Mouse (Mus musculus) mouse trophoblast stem cell (cell line): ENCODE measurements around the gene Hs6st1.
"Not testable (repeated sequence)": the region's sequence is repeated elsewhere in the genome, so short reads cannot be mapped to it uniquely, and the experiment has no call there.

Source experiments
- in situ Hi-C, 2 experiments: fragments of 300-500 bp; cut with MseI, MboI; formaldehyde crosslinking; loops; 2 replicates in 1 of 2; 3 replicates in 1 of 2; pipeline ENCODE4 v1.15.1; 2025

Gene Hs6st1

GRCm38 (mm10) chr1:36068076-36068475 lies at the start of gene Hs6st1:
Hs6st1 (plus strand) TSS chr1:36068400.
- in situ Hi-C loops: loop anchor here (5.0 to 10.0 kb wide), 2 partner anchors 226 to 233 kb away; no protein-coding TSS in a partner anchor

GRCm38 (mm10) chr1:36018617-36019016 lies 49.6 kb upstream of the Hs6st1 start:
- in situ Hi-C loops: no loop called here

DNA sequence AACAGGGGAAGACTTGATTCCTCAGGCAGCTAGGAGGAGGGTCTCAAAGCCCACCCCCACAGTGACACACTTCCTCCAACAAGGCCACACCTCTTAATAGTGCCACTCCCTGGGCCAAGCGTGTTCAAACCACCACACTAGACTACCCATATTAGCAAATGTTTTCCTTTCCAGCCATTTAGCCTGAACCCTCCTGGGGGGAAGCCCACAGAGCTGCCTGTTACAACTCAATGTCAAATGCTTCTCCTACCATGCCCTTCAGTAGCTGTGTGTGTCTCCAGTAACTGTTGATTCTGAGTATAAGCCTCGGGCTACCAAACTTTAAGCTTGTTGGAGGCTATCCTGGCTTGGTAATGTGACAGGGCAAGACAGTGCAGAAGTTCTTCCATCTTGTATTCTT lies 49.0 kb upstream of the Hs6st1 start:
- in situ Hi-C loops: no loop called here

GRCm38 (mm10) chr1:36020315-36020714 lies 47.9 kb upstream of the Hs6st1 start:
- in situ Hi-C loops: no loop called here

DNA sequence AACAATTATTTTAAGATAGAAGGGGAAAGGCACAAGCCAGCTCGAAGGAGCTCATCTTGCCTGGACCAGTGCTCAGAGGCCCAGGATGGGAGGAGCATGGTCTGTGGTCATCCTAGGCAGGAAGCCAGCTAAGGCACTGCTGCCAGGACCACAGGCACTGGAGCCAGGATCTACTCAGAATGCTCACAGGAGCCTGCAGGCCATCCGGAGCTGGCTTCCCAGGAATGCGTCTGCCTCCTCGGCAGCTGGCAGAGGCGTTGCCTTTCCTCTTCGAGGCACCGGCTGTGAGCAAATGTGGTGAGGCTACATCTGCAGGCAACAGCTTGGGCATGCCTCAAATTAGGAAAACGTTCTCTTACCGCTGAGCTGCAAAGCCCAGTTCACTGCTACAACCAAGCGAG lies 37.8 kb upstream of the Hs6st1 start:
- in situ Hi-C loops: no loop called here

DNA sequence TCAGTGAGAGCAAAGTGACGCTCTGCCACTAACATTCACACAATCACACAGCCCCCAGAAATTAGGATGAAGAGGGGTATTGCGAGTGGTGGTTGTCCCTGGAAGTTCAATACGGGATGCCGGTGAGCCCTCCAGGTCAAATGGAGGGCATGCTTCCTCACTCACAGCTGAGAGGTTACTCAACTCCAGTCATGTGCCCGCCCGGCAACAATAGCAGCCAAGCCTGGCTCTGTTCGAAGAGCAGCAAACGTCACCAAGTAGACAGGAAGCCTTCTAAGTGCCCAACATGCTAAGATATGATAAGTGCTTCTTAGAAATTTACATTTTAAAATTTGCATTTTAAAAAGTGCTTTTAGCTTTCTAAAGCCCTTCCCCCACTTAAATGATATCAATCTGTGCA lies 29.4 kb upstream of the Hs6st1 start:
- in situ Hi-C loops: no loop called here

GRCm38 (mm10) chr1:36042072-36042471 lies 26.1 kb upstream of the Hs6st1 start:
- in situ Hi-C loops: no loop called here

- in situ Hi-C loops: not testable (repeated sequence)
Observed at GRCm38 (mm10) chr1:36043793-36044192, 24.4 kb upstream of the Hs6st1 start.

DNA sequence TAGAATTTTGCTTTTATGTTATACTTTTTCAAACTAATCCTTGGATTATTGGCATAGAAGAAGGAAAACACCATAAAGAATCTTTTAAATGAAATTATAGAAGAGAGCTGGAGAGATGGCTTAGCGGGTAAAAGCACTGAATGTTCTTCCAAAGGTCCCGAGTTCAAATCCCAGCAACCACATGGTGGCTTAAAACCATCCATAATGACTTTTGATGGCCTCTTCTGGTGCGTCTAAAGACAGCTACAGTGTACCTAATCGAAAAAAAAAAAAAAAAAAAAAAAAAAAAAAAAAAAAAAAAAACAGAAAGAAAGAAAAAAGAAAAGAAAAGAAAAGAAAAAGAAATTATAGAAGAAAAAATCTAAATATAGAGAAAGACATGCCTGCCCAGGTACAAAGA lies 23.9 kb upstream of the Hs6st1 start:
- in situ Hi-C loops: no loop called here

- in situ Hi-C loops: no loop called here
Observed at GRCm38 (mm10) chr1:36052672-36053071, 15.5 kb upstream of the Hs6st1 start.

- in situ Hi-C loops: no loop called here
Observed at GRCm38 (mm10) chr1:36053566-36053965, 14.6 kb upstream of the Hs6st1 start.

GRCm38 (mm10) chr1:36054182-36054966 lies 13.8 kb upstream of the Hs6st1 start:
- in situ Hi-C loops: no loop called here

- in situ Hi-C loops: no loop called here
Observed at GRCm38 (mm10) chr1:36054967-36055357, 13.2 kb upstream of the Hs6st1 start.

GRCm38 (mm10) chr1:36059351-36059750 lies 8.8 kb upstream of the Hs6st1 start:
- in situ Hi-C loops: no loop called here

DNA sequence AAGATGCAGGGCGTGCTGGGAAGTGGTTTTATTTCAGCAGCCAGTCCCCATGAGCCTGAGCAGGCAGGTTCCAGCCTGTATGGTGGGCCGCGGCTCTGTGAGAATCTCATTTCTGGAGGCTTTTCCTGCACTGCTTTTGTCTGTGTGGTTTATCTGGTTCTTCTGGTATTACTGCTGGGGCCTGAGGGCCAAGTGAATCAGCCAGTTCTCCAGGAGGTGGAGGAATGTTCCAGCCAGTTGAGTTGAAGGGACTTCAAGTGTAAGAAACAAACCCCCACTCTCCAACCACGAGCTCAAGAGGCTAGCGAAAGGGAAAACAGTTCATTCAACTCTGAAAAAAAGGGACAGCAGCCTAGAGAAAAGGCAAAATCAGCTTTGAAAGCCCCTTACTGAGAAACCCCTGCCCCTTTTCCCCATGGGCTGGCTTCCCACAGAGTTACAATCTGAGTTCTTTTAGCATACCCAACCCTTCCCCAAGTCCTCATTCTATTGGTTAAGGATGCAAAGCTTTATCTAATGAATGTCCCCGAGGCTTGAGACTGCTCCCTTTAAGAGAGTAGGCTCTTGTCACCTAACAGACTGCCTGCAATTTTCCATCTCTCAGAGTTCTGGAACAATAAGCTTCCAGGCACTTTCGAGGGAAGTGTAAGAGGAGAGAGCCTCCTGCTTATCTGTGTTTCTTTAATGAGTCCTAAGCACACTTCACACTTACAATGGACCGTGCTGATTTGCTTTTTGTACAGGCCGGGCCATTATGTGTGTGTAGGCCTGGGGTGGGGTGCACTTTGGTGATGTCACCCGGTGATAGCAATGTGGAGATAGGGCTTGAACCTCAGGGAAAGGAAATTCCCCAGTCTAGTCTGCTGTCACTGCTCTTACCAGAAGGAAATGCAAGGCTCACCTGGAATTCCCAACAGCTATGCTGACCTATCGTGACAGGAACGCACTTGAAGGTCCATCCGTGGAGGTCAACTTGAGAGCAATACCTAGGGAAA lies 7.9 kb upstream of the Hs6st1 start:
- in situ Hi-C loops: loop anchor here (5.0 to 10.0 kb wide), 2 partner anchors 48 to 225 kb away; no protein-coding TSS in a partner anchor

- in situ Hi-C loops: loop anchor here (5.0 to 10.0 kb wide), 2 partner anchors 49 to 227 kb away; no protein-coding TSS in a partner anchor
Observed at GRCm38 (mm10) chr1:36061211-36061915, 6.8 kb upstream of the Hs6st1 start.

DNA sequence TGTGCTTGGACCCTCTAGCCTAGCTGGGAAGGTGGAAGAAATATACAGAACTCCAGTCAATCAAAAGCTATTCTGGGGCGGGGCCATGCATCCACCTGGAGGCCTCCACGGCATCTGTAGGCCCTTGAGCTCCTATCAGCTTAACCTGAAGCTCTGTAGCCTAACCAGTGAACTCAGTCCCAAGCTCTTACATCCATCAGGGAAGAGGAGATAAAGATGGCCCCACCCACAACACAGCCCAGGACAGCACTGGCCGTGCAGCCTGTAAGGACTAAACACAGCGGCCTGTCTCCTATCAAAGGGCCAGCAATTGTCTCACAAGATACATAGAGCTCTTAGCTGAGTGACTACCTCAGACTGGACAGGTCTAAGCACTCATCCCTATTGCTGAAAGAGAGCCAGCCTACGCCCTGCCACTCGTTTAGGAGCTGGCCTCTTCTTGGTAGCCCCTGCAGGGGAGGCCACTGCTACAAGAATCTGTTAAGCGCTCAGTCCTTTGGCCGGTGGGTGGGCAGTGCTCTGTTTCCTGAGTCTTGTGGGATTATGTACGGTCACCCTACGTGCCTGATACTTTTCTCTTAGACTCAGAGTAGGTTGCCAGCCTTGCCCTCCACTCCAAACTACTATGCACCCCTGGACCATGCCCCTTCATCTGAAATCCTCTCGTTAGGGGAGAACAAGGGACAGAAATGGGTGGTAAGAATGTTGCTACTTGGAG lies 6.0 kb upstream of the Hs6st1 start:
- in situ Hi-C loops: loop anchor here (5.0 to 10.0 kb wide), 2 partner anchors 50 to 227 kb away; no protein-coding TSS in a partner anchor

DNA sequence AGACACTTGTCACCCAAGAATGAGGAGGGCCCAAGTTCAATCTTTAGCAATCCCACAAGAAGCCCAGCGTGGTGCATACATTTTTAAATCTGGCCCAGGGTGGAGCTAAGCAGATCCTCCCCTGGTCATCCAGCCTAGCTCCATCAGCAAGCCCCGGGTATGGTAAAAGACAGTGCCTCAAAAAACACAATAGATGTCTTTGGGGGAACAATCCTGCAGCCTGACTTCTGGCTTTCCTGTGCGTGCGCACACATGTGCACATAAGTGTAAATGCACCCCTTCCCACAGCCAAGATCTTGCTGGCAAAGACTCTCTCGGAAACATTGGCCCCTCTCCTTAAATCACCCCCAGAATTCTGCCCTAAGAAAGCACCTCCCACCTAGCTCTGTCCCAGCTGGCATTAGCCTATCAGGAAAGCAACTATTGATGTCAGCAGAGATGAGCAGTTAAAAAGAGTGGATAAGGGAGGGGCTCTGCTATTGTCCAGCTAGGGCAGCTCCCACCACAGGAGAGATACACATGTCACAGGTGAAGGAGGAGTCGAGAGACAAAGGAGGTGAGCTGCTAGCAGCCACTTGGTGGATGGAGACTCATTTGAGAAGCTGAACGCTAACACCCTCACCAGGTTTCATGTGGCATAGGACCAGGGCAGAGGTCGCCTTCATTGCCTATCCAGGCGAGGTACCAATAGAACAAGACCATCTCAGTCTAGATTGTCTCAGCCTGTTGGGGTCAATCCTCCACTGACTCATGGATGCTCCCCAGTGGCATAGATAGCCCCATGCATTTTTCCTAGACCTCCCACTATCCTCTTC lies 5.2 kb upstream of the Hs6st1 start:
- in situ Hi-C loops: loop anchor here (5.0 to 10.0 kb wide), 2 partner anchors 51 to 228 kb away; no protein-coding TSS in a partner anchor

DNA sequence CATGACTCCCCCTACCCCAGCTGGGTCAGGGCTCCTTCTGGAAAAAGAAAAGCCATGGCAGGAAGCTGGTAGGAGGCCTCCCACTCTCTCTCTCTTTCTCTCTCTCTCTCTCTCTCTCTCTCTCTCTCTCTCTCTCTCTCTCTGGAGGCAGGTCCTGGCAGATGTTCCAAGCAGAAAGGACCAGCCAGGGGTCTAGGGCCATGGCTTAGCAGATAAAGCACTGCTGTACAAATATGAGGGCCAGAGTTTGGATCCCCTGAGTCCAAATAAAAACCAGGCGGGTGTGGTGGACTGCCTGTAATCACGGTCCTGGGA lies 4.6 kb upstream of the Hs6st1 start:
- in situ Hi-C loops: loop anchor here (5.0 to 10.0 kb wide), 2 partner anchors 51 to 229 kb away; no protein-coding TSS in a partner anchor

- in situ Hi-C loops: loop anchor here (5.0 to 10.0 kb wide), 2 partner anchors 52 to 229 kb away; no protein-coding TSS in a partner anchor
Observed at GRCm38 (mm10) chr1:36064223-36064622, 4.0 kb upstream of the Hs6st1 start.
